Mouse (Mus musculus) MEL (cell line): ENCODE data around the gene Col6a3.

ENCODE experiments used
- CHD1 ChIP-seq: IDR thresholded peaks from 2 replicates; pipeline ENCODE4 v1.6.1; 2012; ENCODE audit warnings: low read depth, mild to moderate bottlenecking, inconsistent platforms, low read length, improper control_type of control experiment
- CTCF ChIP-seq, 3 experiments: IDR thresholded peaks in 2 of 3; conservative IDR thresholded peaks in 1 of 3; 2 replicates each; pipeline ENCODE4 v1.5.1; 2011 to 2012; ENCODE audit warnings: low read length in 3 of 3, low read depth in 2 of 3, mild to moderate bottlenecking in 2 of 3, improper control_type of control experiment in 1 of 3, inconsistent platforms in 1 of 3, mixed read lengths in 1 of 3, moderate library complexity in 1 of 3; ENCODE audit not compliant: control insufficient read depth in 1 of 3, insufficient read depth in 1 of 3, poor library complexity in 1 of 3, severe bottlenecking in 1 of 3
- EP300 ChIP-seq, 2 experiments: IDR thresholded peaks; 2 replicates each; pipeline ENCODE4 v1.6.1; 2011; ENCODE audit warnings: improper control_type of control experiment in 2 of 2, low read length in 2 of 2, low read depth in 1 of 2, mild to moderate bottlenecking in 1 of 2
- RAD21 ChIP-seq: IDR thresholded peaks from 2 replicates; pipeline ENCODE4 v1.6.1; 2011; ENCODE audit warnings: mild to moderate bottlenecking, low read depth, low read length, improper control_type of control experiment
- UBTF ChIP-seq: IDR thresholded peaks from 2 replicates; pipeline ENCODE4 v1.6.1; 2012; ENCODE audit warnings: low read depth, mild to moderate bottlenecking, inconsistent platforms, low read length, improper control_type of control experiment, moderate library complexity, borderline replicate concordance; ENCODE audit not compliant: insufficient read depth

- no peak for TF ChIP-seq RAD21
- no peak for TF ChIP-seq CHD1
- no peak for TF ChIP-seq UBTF
- TF ChIP-seq EP300 (IDR thresholded peaks at IDR 0.05; ENCODE audit: low read depth in 1 of 2, low read length in 2 of 2) = no peak
- TF ChIP-seq CTCF (IDR thresholded peaks at IDR 0.05 in 2 of 3, conservative IDR thresholded peaks at IDR 0.05 in 1 of 3; ENCODE audit: control insufficient read depth in 1 of 3, insufficient read depth in 1 of 3, low read depth in 2 of 3, low read length in 3 of 3, poor library complexity in 1 of 3, severe bottlenecking in 1 of 3) = no peak
Measured at GRCm38 (mm10) chr1:90729466-90729865, 114.3 kb downstream of the Col6a3 start.
